Mouse (Mus musculus) midbrain, postnatal 0 days (tissue): ENCODE measurements around the gene Timm13. TPM values are rescaled to one million over a fixed set of nuclear protein-coding genes. Genes with fewer than 3 reads are reported as not detected.

Source experiments
- ATAC-seq: fragments of 200-750 bp; cut with Nextera tagmentation; 2 replicates; pipeline ENCODE4 v1.8.0; 2017; ENCODE audit warnings: moderate number of reproducible peaks, mild to moderate bottlenecking, moderate TSS enrichment, moderate library complexity; ENCODE audit not compliant: low FRiP score
- DNase-seq: peaks from one replicate; pipeline ENCODE4 v3.0.0-alpha.2; 2015; ENCODE audit warnings: low spot score
- H3K27ac ChIP-seq: fragments of 300-500 bp; sonication (generic); 2 replicates; pipeline ENCODE4 v1.5.1; 2014; ENCODE audit warnings: low read depth, mild to moderate bottlenecking, low read length, mixed read lengths
- H3K27me3 ChIP-seq: fragments of 300-500 bp; sonication (generic); 2 replicates; pipeline ENCODE4 v1.6.1; 2014; ENCODE audit warnings: low read length, control low read depth, mixed read lengths; ENCODE audit not compliant: insufficient read depth
- H3K36me3 ChIP-seq: fragments of 300-500 bp; sonication (generic); 2 replicates; pipeline ENCODE4 v1.6.1; 2014; ENCODE audit warnings: low read length, control low read depth, mixed read lengths; ENCODE audit not compliant: insufficient read depth
- H3K4me1 ChIP-seq: fragments of 300-500 bp; sonication (generic); 2 replicates; pipeline ENCODE4 v1.6.1; 2014; ENCODE audit warnings: mild to moderate bottlenecking, control low read depth, antibody characterized with exemption, low read length, mixed read lengths; ENCODE audit not compliant: insufficient read depth
- H3K4me2 ChIP-seq: fragments of 300-500 bp; sonication (generic); 2 replicates; pipeline ENCODE4 v1.6.1; 2014; ENCODE audit warnings: low read depth, mild to moderate bottlenecking, low read length, mixed read lengths; ENCODE audit not compliant: poor library complexity, severe bottlenecking
- H3K4me3 ChIP-seq: fragments of 300-500 bp; sonication (generic); 2 replicates; pipeline ENCODE4 v1.5.1; 2014; ENCODE audit warnings: low read depth, mild to moderate bottlenecking, low read length, moderate library complexity
- H3K9ac ChIP-seq: fragments of 300-500 bp; sonication (generic); replicated peaks from 2 replicates; pipeline ENCODE4 v1.6.1; 2014; ENCODE audit warnings: mild to moderate bottlenecking, low read length, moderate library complexity, mixed read lengths; ENCODE audit not compliant: poor library complexity, severe bottlenecking
- H3K9me3 ChIP-seq: fragments of 300-500 bp; sonication (generic); 2 replicates; pipeline ENCODE4 v1.6.1; 2016; ENCODE audit warnings: low read length, control low read depth
- CTCF ChIP-seq: IDR thresholded peaks from 2 replicates; pipeline ENCODE4 v1.5.1; 2016; ENCODE audit warnings: antibody characterized with exemption, mild to moderate bottlenecking
- WGBS: fragments of 180-500 bp; shearing (Covaris S2); extraction: QIAGEN DNeasy Blood & Tissue Kit; methylation state at CpG from one replicate; pipeline ENCODE4 v1.1.7; 2014; 5-methylcytosine and 5-hydroxymethylcytosine counted together
- polyA plus RNA-seq: library from polyadenylated mRNA; unstranded; fragments of >200 nt; fragmentation: Nextera tagmentation; extraction: Ambion mirVana; gene quantifications from 2 replicates; pipeline ENCODE4 v1.2.1, GENCODE M21; 2015
- total RNA-seq: library from RNA; depleted of rRNA; stranded (reverse); fragments of >200 nt; gene quantifications from 2 replicates; pipeline ENCODE4 v1.2.3, GENCODE M21; 2014

The Timm13 gene
- total and polyA plus RNA-seq, 2 experiments from 2014 or later = 267 to 362 TPM

DNA sequence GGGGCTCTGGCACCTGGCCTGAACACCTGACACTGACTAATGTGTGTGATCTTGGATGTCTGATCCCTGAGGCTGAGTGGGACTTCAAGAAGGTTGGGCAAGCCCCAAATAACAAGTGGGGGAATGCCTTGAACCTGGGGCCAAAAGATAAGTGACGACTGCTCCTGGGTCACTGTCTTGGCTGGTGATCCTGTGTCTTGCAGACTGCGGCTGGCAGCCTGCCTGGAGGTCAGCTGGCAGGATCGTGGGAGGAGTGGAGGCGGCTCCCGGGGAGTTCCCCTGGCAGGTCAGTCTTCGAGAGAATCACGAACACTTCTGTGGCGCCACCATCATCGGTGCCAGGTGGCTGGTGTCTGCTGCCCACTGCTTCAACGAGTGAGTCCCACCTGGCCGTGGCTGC lies 13.6 kb downstream of the Timm13 start:
- Histone ChIP-seq H3K9me3 (no peaks in the 10 kb centered on the region), H3K4me1 (no peaks in the 10 kb centered on the region), H3K4me2 (no peak overlapping the region), H3K27ac (no peak overlapping the region), H3K36me3 (no peaks in the 10 kb centered on the region), H3K4me3 (no peak overlapping the region), H3K27me3 (no peaks in the 10 kb centered on the region), H3K9ac (no peak overlapping the region)
- no peak for ATAC-seq
- TF ChIP-seq CTCF = no peak
- WGBS = 73% methylated on average over 11 of the region's 11 CpGs
- peak; percentile 12 for DNase-seq

DNA sequence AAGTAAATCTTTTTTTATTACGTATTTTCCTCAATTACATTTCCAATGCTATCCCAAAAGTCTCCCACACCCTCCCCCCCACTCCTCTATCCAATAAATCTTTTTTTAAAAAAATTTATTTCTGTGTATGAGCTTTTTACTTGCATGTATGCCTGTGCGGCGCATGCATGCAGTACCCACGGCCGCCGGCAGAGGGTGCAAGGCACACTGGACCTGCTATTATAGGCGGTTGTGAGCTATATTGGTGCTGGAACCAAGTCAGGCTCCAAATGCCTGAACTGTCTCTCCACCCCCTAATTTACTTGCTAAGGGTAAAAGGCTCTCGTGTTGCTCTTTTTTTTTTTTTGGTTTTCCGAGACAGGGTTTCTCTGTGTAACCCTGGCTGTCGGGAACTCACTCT lies 19.5 kb downstream of the Timm13 start:
- no peak overlapping the region for H3K27ac ChIP-seq
- 26% methylated on average over 10 of the region's 10 CpGs for WGBS
- no peaks in the 10 kb centered on the region for H3K36me3 ChIP-seq
- peak; percentile 78 for TF ChIP-seq CTCF
- H3K4me2 ChIP-seq = no peak overlapping the region
- ATAC-seq = no peak
- DNase-seq = peak; percentile 47
- H3K27me3 ChIP-seq = no peaks in the 10 kb centered on the region
- H3K9ac ChIP-seq = no peak overlapping the region
- no peaks in the 10 kb centered on the region for H3K4me1 ChIP-seq
- H3K9me3 ChIP-seq = no peaks in the 10 kb centered on the region
- no peak overlapping the region for H3K4me3 ChIP-seq

DNA sequence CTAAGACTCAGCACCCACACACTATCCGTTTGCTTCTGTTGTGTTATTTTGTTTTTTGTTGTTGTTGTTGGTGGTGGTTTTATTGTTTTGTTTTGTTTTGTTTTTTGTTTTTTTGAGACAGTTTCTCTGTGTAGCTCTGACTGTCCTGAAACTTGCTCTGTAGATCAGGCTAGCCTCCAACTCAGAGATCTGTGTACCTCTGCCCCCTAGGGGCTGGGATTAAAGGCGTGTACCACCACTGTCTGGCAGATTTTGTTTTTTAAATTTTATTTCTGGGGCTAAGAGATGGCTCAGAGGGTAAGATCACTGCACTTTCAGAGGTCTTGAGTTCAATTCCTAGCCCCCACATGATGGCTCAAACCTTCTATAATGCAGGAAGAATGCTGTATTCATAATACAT lies 19.9 kb downstream of the Timm13 start:
- WGBS = 76% methylated on average over 2 of the region's 2 CpGs
- Histone ChIP-seq H3K27ac (no peak overlapping the region), H3K4me2 (no peak overlapping the region), H3K36me3 (no peaks in the 10 kb centered on the region), H3K4me3 (no peak overlapping the region), H3K4me1 (no peaks in the 10 kb centered on the region), H3K27me3 (no peaks in the 10 kb centered on the region), H3K9me3 (no peaks in the 10 kb centered on the region), H3K9ac (no peak overlapping the region)
- ATAC-seq (no peak), DNase-seq (no peak)
- TF ChIP-seq CTCF = no peak

DNA sequence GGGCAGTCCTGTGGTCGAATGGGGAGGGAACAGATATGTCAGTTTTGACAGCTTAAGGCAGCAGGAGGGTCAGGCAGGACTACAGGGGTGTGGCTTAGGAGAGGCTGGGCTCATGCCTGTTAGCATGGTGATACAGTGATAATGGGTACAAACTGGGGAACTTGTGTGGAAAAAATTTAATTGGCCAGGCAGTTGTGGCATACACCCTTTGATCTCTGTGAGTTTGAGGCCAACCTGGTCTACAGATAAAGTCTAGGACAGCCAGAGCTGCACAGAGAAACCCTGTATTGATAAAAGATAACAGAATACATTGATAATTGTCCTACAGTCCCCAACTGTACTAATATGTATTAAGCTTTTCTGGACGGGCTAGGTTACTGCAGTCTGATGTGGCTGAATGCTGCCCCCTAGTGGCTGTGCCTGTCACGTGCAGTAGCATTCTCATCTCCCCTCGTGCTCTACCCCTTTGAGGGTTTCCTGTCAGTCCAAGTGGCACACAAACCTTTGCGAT lies 20.6 kb downstream of the Timm13 start:
- ATAC-seq (no peak), DNase-seq (peak; percentile 66)
- WGBS = 23% methylated on average over 5 of the region's 5 CpGs

DNA sequence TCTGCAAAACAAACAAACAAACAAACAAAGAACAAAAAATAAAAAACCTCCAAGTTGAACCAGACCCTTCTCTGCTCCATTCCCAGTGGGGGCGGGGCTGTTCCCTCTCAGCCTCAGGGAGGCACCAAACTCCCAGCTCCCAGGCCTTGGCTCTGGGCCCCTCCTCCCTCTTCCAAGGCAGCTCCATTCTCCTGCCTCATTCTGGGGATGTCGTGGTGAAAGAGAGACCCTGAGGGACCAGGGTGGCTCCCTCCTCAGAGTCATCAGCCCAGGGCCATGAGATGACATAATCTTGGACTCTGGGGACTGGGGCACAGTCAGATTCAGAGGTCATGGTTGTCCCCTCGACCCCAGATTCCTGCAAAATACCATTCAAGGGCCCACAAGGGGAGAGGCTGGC lies 24.2 kb downstream of the Timm13 start:
- H3K4me2 ChIP-seq = no peak overlapping the region
- ATAC-seq (no peak), DNase-seq (no peak)
- H3K27me3 ChIP-seq = no peaks in the 10 kb centered on the region
- TF ChIP-seq CTCF = no peak
- no peak overlapping the region for H3K9ac ChIP-seq
- no peaks in the 10 kb centered on the region for H3K9me3 ChIP-seq
- no peak overlapping the region for H3K4me3 ChIP-seq
- no peak overlapping the region for H3K27ac ChIP-seq
- H3K4me1 ChIP-seq = no peaks in the 10 kb centered on the region
- 8% methylated on average over 3 of the region's 3 CpGs for WGBS
- no peaks in the 10 kb centered on the region for H3K36me3 ChIP-seq

More for the DNA sequence above, 20.6 kb downstream of the Timm13 start:
- peak; percentile 81 for TF ChIP-seq CTCF
- Histone ChIP-seq H3K4me2 (no peak overlapping the region), H3K36me3 (no peaks in the 10 kb centered on the region), H3K27ac (no peak overlapping the region), H3K4me1 (no peaks in the 10 kb centered on the region), H3K27me3 (no peaks in the 10 kb centered on the region), H3K4me3 (no peak overlapping the region), H3K9ac (no peak overlapping the region), H3K9me3 (no peaks in the 10 kb centered on the region)

DNA sequence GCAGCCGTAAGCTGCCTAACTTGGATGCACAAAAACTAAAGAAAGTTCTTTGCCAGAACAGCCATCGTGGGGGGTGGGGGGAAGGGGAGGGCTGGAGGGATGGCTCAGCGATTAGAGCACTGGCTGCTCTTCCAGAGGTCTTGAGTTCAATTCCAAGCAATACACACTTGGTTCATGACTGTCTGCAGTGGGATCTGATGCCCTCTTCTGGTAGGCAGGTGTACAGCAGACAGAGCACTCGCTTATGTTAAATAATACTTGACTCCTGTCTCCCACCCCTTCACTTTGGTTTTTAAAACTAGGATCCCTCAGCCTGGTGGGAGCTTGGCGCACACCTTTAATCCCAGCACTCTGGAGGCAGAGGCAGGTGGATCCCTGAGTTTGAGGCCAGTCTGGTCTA lies 24.7 kb downstream of the Timm13 start:
- no peak overlapping the region for H3K4me2 ChIP-seq
- H3K27me3 ChIP-seq = no peaks in the 10 kb centered on the region
- ATAC-seq (no peak), DNase-seq (peak; percentile 39)
- WGBS = 27% methylated on average over 5 of the region's 5 CpGs
- H3K27ac ChIP-seq = no peak overlapping the region
- H3K9ac ChIP-seq = no peak overlapping the region
- TF ChIP-seq CTCF = peak; percentile 83
- no peaks in the 10 kb centered on the region for H3K36me3 ChIP-seq
- no peaks in the 10 kb centered on the region for H3K4me1 ChIP-seq
- no peaks in the 10 kb centered on the region for H3K9me3 ChIP-seq
- no peak overlapping the region for H3K4me3 ChIP-seq
